Mouse (Mus musculus) CH12.LX (cell line): Measurements from ENCODE around the gene Cd99l2. TPM values are rescaled to one million over a fixed set of nuclear protein-coding genes. Genes with fewer than 3 reads are reported as not detected.

Source experiments
- DNase-seq: peaks from one replicate; pipeline ENCODE4 v3.0.0-alpha.2; 2013; ENCODE audit errors: extremely low read depth
- H3K27ac ChIP-seq: 2 replicates; pipeline ENCODE4 v1.5.1; 2012; ENCODE audit warnings: low read depth, mild to moderate bottlenecking, control low read depth, moderate library complexity; ENCODE audit not compliant: insufficient read depth
- H3K27me3 ChIP-seq: replicated peaks from 2 replicates; pipeline ENCODE3; 2012; ENCODE audit warnings: inconsistent platforms
- H3K36me3 ChIP-seq, 2 experiments: replicated peaks in 1 of 2; 2 replicates each; pipeline versions ENCODE3 to v1.6.1; 2012; ENCODE audit warnings: inconsistent platforms in 1 of 2, low read length in 1 of 2, mild to moderate bottlenecking in 1 of 2, mixed read lengths in 1 of 2, moderate library complexity in 1 of 2; ENCODE audit not compliant: control insufficient read depth in 1 of 2, insufficient read depth in 1 of 2
- H3K4me1 ChIP-seq, 2 experiments: 2 replicates each; pipeline ENCODE4 v1.6.1; 2012; ENCODE audit warnings: inconsistent platforms in 1 of 2, moderate library complexity in 1 of 2; ENCODE audit not compliant: insufficient read depth in 2 of 2, control insufficient read depth in 1 of 2
- H3K4me2 ChIP-seq: 2 replicates; pipeline ENCODE4 v1.6.1; 2012; ENCODE audit warnings: low read depth, mild to moderate bottlenecking, control low read depth; ENCODE audit not compliant: poor library complexity, insufficient read depth, severe bottlenecking
- H3K4me3 ChIP-seq, 3 experiments: fragments of 150-350 bp in 1 of 3; sonication (generic) in 1 of 3; replicated peaks in 1 of 3; 2 replicates each; pipeline versions ENCODE3 to v1.5.1; 2011 to 2012; ENCODE audit warnings: low read depth in 2 of 3, low read length in 2 of 3, mild to moderate bottlenecking in 2 of 3, moderate library complexity in 2 of 3, control low read depth in 1 of 3, improper control_type of control experiment in 1 of 3, inconsistent platforms in 1 of 3, mixed read lengths in 1 of 3; ENCODE audit not compliant: poor library complexity in 1 of 3
- H3K79me2 ChIP-seq: replicated peaks from 2 replicates; pipeline ENCODE4 v1.6.1; 2012; ENCODE audit warnings: mild to moderate bottlenecking, moderate library complexity; ENCODE audit not compliant: control insufficient read depth, poor library complexity, insufficient read depth, severe bottlenecking; ENCODE audit errors: extremely low read depth
- H3K9ac ChIP-seq: 2 replicates; pipeline ENCODE4 v1.6.1; 2012; ENCODE audit warnings: low read depth, mild to moderate bottlenecking, control low read depth, moderate library complexity; ENCODE audit not compliant: insufficient read depth
- H3K9me3 ChIP-seq: replicated peaks from 2 replicates; pipeline ENCODE3; 2012; ENCODE audit warnings: low read length, inconsistent platforms, mixed read lengths
- BHLHE40 ChIP-seq: IDR thresholded peaks from 2 replicates; pipeline ENCODE4 v1.6.1; 2011; ENCODE audit warnings: mild to moderate bottlenecking, low read depth, low read length, improper control_type of control experiment
- CHD2 ChIP-seq: IDR thresholded peaks from 2 replicates; pipeline ENCODE4 v1.6.1; 2011; ENCODE audit warnings: low read length, improper control_type of control experiment
- CTCF ChIP-seq, 2 experiments: IDR thresholded peaks in 1 of 2; conservative IDR thresholded peaks in 1 of 2; 2 replicates each; pipeline ENCODE4 v1.5.1; 2011 to 2012; ENCODE audit warnings: low read depth in 2 of 2, low read length in 2 of 2, improper control_type of control experiment in 1 of 2, inconsistent platforms in 1 of 2, mild to moderate bottlenecking in 1 of 2, moderate library complexity in 1 of 2
- E2F4 ChIP-seq: IDR thresholded peaks from 2 replicates; pipeline ENCODE4 v1.6.1; 2011; ENCODE audit warnings: low read depth, low read length, improper control_type of control experiment; ENCODE audit not compliant: insufficient replicate concordance
- ELF1 ChIP-seq: IDR thresholded peaks from 2 replicates; pipeline ENCODE4 v1.6.1; 2014; ENCODE audit warnings: low read depth, mild to moderate bottlenecking, inconsistent platforms, low read length, improper control_type of control experiment
- HCFC1 ChIP-seq: IDR thresholded peaks from 2 replicates; pipeline ENCODE4 v1.6.1; 2012; ENCODE audit warnings: low read depth, mild to moderate bottlenecking, inconsistent platforms, low read length, improper control_type of control experiment
- IRF4 ChIP-seq: IDR thresholded peaks from 2 replicates; pipeline ENCODE4 v1.6.1; 2014; ENCODE audit warnings: low read depth, mild to moderate bottlenecking, inconsistent platforms, low read length, improper control_type of control experiment
- JUN ChIP-seq: IDR thresholded peaks from 2 replicates; pipeline ENCODE4 v1.6.1; 2011; ENCODE audit warnings: low read depth, mild to moderate bottlenecking, low read length, improper control_type of control experiment, moderate library complexity; ENCODE audit not compliant: insufficient read depth
- JUND ChIP-seq: conservative IDR thresholded peaks from 2 replicates; pipeline ENCODE4 v1.6.1; 2011; ENCODE audit warnings: low read depth, low read length, improper control_type of control experiment
- KAT2A ChIP-seq: IDR thresholded peaks from 2 replicates; pipeline ENCODE4 v1.6.1; 2012; ENCODE audit warnings: low read length, improper control_type of control experiment, inconsistent platforms; ENCODE audit not compliant: insufficient replicate concordance
- MAFK ChIP-seq: IDR thresholded peaks from 2 replicates; pipeline ENCODE4 v1.6.1; 2011; ENCODE audit warnings: low read length, improper control_type of control experiment; ENCODE audit not compliant: insufficient replicate concordance
- MAX ChIP-seq: IDR thresholded peaks from 2 replicates; pipeline ENCODE4 v1.6.1; 2011; ENCODE audit warnings: low read length, improper control_type of control experiment
- MAZ ChIP-seq: IDR thresholded peaks from 2 replicates; pipeline ENCODE4 v1.6.1; 2012; ENCODE audit warnings: low read depth, mild to moderate bottlenecking, inconsistent platforms, low read length, improper control_type of control experiment, moderate library complexity
- MYC ChIP-seq: IDR thresholded peaks from 2 replicates; pipeline ENCODE4 v1.6.1; 2011; ENCODE audit warnings: low read depth, mild to moderate bottlenecking, improper control_type of control experiment, low read length
- NRF1 ChIP-seq: IDR thresholded peaks from 2 replicates; pipeline ENCODE4 v1.6.1; 2014; ENCODE audit warnings: low read depth, mild to moderate bottlenecking, inconsistent platforms, low read length, improper control_type of control experiment, moderate library complexity
- RAD21 ChIP-seq: IDR thresholded peaks from 2 replicates; pipeline ENCODE4 v1.6.1; 2011; ENCODE audit warnings: low read depth, mild to moderate bottlenecking, low read length, improper control_type of control experiment, moderate library complexity
- RCOR1 ChIP-seq: conservative IDR thresholded peaks from 2 replicates; pipeline ENCODE4 v1.6.1; 2012; ENCODE audit warnings: low read depth, mild to moderate bottlenecking, inconsistent platforms, low read length, improper control_type of control experiment
- SIN3A ChIP-seq: IDR thresholded peaks from 2 replicates; pipeline ENCODE4 v1.6.1; 2012; ENCODE audit warnings: low read length, improper control_type of control experiment, inconsistent platforms
- SMC3 ChIP-seq: IDR thresholded peaks from 2 replicates; pipeline ENCODE4 v1.6.1; 2011; ENCODE audit warnings: low read depth, low read length, improper control_type of control experiment
- TBP ChIP-seq: conservative IDR thresholded peaks from 2 replicates; pipeline ENCODE4 v1.6.1; 2011; ENCODE audit warnings: low read depth, low read length, improper control_type of control experiment
- TCF12 ChIP-seq: IDR thresholded peaks from 2 replicates; pipeline ENCODE4 v1.6.1; 2014; ENCODE audit warnings: low read depth, mild to moderate bottlenecking, inconsistent platforms, low read length, improper control_type of control experiment
- UBTF ChIP-seq: IDR thresholded peaks from 2 replicates; pipeline ENCODE4 v1.6.1; 2012; ENCODE audit warnings: low read depth, mild to moderate bottlenecking, inconsistent platforms, low read length, improper control_type of control experiment, moderate library complexity
- USF1 ChIP-seq: IDR thresholded peaks from 2 replicates; pipeline ENCODE4 v1.6.1; 2014; ENCODE audit warnings: low read depth, mild to moderate bottlenecking, inconsistent platforms, low read length, improper control_type of control experiment
- ZMIZ1 ChIP-seq: IDR thresholded peaks from 2 replicates; pipeline ENCODE4 v1.6.1; 2012; ENCODE audit warnings: low read depth, mild to moderate bottlenecking, inconsistent platforms, low read length, improper control_type of control experiment
- ZNF384 ChIP-seq: IDR thresholded peaks from 2 replicates; pipeline ENCODE4 v1.6.1; 2012; ENCODE audit warnings: low read depth, low read length, improper control_type of control experiment, inconsistent platforms
- dilution Hi-C: fragments of 300-500 bp; cut with MboI; formaldehyde crosslinking; loops from 2 replicates; pipeline ENCODE4 v1.14.3; 2020; ENCODE audit warnings: low sequenced_read_pairs; ENCODE audit not compliant: extremely low pct_unique_long_range_greater_than_20kb, extremely low pct_ligation_motif_present
- in situ Hi-C: fragments of 300-500 bp; cut with MboI; formaldehyde crosslinking; loops from 3 replicates; pipeline ENCODE4 v1.14.3; 2019; ENCODE audit warnings: low sequenced_read_pairs, low pct_ligation_motif_present, low pct_unique_long_range_greater_than_20kb, mixed read lengths
- polyA plus RNA-seq: library from polyadenylated mRNA; unstranded; fragments of >175 nt; gene quantifications from 2 replicates; pipeline ENCODE4 v1.2.1, GENCODE M21; 2012; ENCODE audit warnings: low read depth; ENCODE audit not compliant: insufficient read length
- total RNA-seq, 2 experiments: library from RNA; depleted of rRNA; stranded (reverse); fragments of 300-350 nt in 1 of 2; fragments of >200 nt in 1 of 2; gene quantifications; 2 replicates each; pipeline ENCODE4 v1.2.3; 2012 to 2014

Cd99l2 gene
- total and polyA plus RNA-seq, 3 experiments = 9.9 to 13.7 (median 10.4) TPM

- Histone ChIP-seq H3K9ac (no peak overlapping the region), H3K4me3 (no peak overlapping the region), H3K27ac (no peak overlapping the region), H3K36me3 (peaks cover 5 to 47% of the 10 kb centered on the region in 2 experiments), H3K79me2 (no peaks in the 10 kb centered on the region), H3K4me2 (no peak overlapping the region), H3K9me3 (no peaks in the 10 kb centered on the region), H3K4me1 (no peaks in the 10 kb centered on the region), H3K27me3 (no peaks in the 10 kb centered on the region)
- dilution Hi-C loops = no loop called here
- DNase-seq = peak; percentile 15
- TF ChIP-seq USF1 = no peak
- TF ChIP-seq CTCF (conservative IDR thresholded peaks at IDR 0.05 in 1 of 2, IDR thresholded peaks at IDR 0.05 in 1 of 2; ENCODE audit: low read depth in 2 of 2, low read length in 2 of 2) = peak in 1 of 2 experiments; percentile 55; a peak in 2 of 4 replicates
- peak; percentile 46 for TF ChIP-seq RAD21
- peak; percentile 47 for TF ChIP-seq SMC3
- TF ChIP-seq ZNF384 = no peak
- TF ChIP-seq JUND = no peak
- no peak for TF ChIP-seq UBTF
- in situ Hi-C loops = loop anchor here (10.0 kb wide), 2 partner anchors 70 to 170 kb away; partner anchors contain the start of gene Cd99l2
Measured at GRCm38 (mm10) chrX:71424852-71425251, 67.8 kb downstream of the Cd99l2 start.

- Histone ChIP-seq H3K9ac (no peak overlapping the region), H3K27ac (no peak overlapping the region), H3K9me3 (no peaks in the 10 kb centered on the region), H3K36me3 (peaks cover 18 to 50% of the 10 kb centered on the region in 2 experiments), H3K4me2 (no peak overlapping the region), H3K4me3 (no peak overlapping the region), H3K79me2 (no peaks in the 10 kb centered on the region), H3K4me1 (no peaks in the 10 kb centered on the region), H3K27me3 (no peaks in the 10 kb centered on the region)
- in situ Hi-C loops = no loop called here
- dilution Hi-C loops = no loop called here
- TF ChIP-seq TBP (no peak), BHLHE40 (no peak), HCFC1 (no peak), RAD21 (no peak), SIN3A (no peak), NRF1 (no peak), MAFK (no peak), JUN (no peak), CHD2 (no peak), MYC (no peak), IRF4 (no peak), MAX (no peak), TCF12 (no peak), ELF1 (no peak), E2F4 (no peak), KAT2A (no peak), RCOR1 (no peak), SMC3 (no peak), MAZ (no peak), ZMIZ1 (no peak)
- no peak for DNase-seq
Measured at GRCm38 (mm10) chrX:71413616-71414015, 79.0 kb downstream of the Cd99l2 start.
